Mouse (Mus musculus) liver, adult 2 months (tissue): ENCODE data around the gene Ddost. TPM values are rescaled to one million over a fixed set of nuclear protein-coding genes. Genes with fewer than 3 reads are reported as not detected.

Source experiments
- DNase-seq: peaks from one replicate; pipeline ENCODE4 v3.0.0-alpha.2; 2011; ENCODE audit warnings: low read depth, low spot score; ENCODE audit errors: extremely low read depth
- H3K27ac ChIP-seq: fragments of 200-500 bp; replicated peaks from 2 replicates; pipeline ENCODE4 v1.5.1; 2012; ENCODE audit warnings: low read depth, mild to moderate bottlenecking, control low read depth, inconsistent platforms, low read length; ENCODE audit not compliant: insufficient read depth
- H3K27me3 ChIP-seq: fragments of 200-500 bp; 2 replicates; pipeline ENCODE4 v1.6.1; 2012; ENCODE audit warnings: mild to moderate bottlenecking, moderate library complexity, low read length, inconsistent platforms; ENCODE audit not compliant: control insufficient read depth, insufficient read depth
- H3K36me3 ChIP-seq: fragments of 200-500 bp; 2 replicates; pipeline ENCODE4 v1.6.1; 2012; ENCODE audit warnings: low read length, inconsistent platforms; ENCODE audit not compliant: control insufficient read depth, insufficient read depth
- H3K4me1 ChIP-seq: fragments of 200-500 bp; 2 replicates; pipeline ENCODE4 v1.6.1; 2011; ENCODE audit warnings: low read length; ENCODE audit not compliant: control insufficient read depth, insufficient read depth
- H3K4me3 ChIP-seq: fragments of 200-500 bp; 2 replicates; pipeline ENCODE4 v1.5.1; 2011; ENCODE audit warnings: low read depth, mild to moderate bottlenecking, control low read depth, low read length, moderate library complexity; ENCODE audit not compliant: insufficient read depth
- H3K79me2 ChIP-seq: fragments of 200-500 bp; 2 replicates; pipeline ENCODE4 v1.6.1; 2012; ENCODE audit warnings: inconsistent platforms, mild to moderate bottlenecking, low read length, moderate library complexity; ENCODE audit not compliant: control insufficient read depth, insufficient read depth
- H3K9ac ChIP-seq: fragments of 200-500 bp; 2 replicates; pipeline ENCODE4 v1.6.1; 2012; ENCODE audit warnings: low read depth, mild to moderate bottlenecking, control low read depth, inconsistent platforms, low read length
- CTCF ChIP-seq: fragments of 200-500 bp; IDR thresholded peaks from 2 replicates; pipeline ENCODE4 v1.5.1; 2011; ENCODE audit warnings: low read depth, low read length, control low read depth
- POLR2A ChIP-seq: fragments of 200-500 bp; IDR thresholded peaks from 2 replicates; pipeline ENCODE4 v1.6.1; 2011; ENCODE audit warnings: low read length, control low read depth; ENCODE audit not compliant: insufficient read depth; ENCODE audit errors: extremely low read depth
- WGBS: fragments of 180-500 bp; shearing (Covaris S2); methylation state at CpG from one replicate; pipeline ENCODE4 v1.1.7; 2018; 5-methylcytosine and 5-hydroxymethylcytosine counted together
- polyA plus RNA-seq: library from polyadenylated mRNA; depleted of rRNA; stranded (reverse); fragments of >200 nt; gene quantifications from 2 replicates; pipeline ENCODE4 v1.2.3, GENCODE M21; 2012
- total RNA-seq: library from RNA; depleted of rRNA; stranded (reverse); fragments of >200 nt; gene quantifications from 2 replicates; pipeline ENCODE4 v1.2.3, GENCODE M21; 2014

Gene Ddost
- total and polyA plus RNA-seq, 2 experiments, result 93.9 to 145 TPM

- 31% methylated on average over 10 of the region's 10 CpGs for WGBS
- no peaks in the 10 kb centered on the region for H3K27me3 ChIP-seq
- peak overlapping the region; percentile 12; the same call in 1 of the 2 replicates for H3K9ac ChIP-seq
- no peaks in the 10 kb centered on the region for H3K79me2 ChIP-seq
- DNase-seq, result peak; percentile 59
- peak overlapping the region; percentile 81 for H3K27ac ChIP-seq
- TF ChIP-seq CTCF, result no peak
- no peak overlapping the region for H3K4me3 ChIP-seq
- H3K4me1 ChIP-seq, result peaks cover 29% of the 10 kb centered on the region
- peaks cover 3% of the 10 kb centered on the region; the same call in 1 of the 2 replicates for H3K36me3 ChIP-seq
Measured at GRCm38 (mm10) chr4:138343341-138343837, 38.9 kb downstream of the Ddost start.

GRCm38 (mm10) chr4:138344891-138345545 lies 40.5 kb downstream of the Ddost start:
- H3K79me2 ChIP-seq, result no peaks in the 10 kb centered on the region
- H3K36me3 ChIP-seq, result peaks cover 4% of the 10 kb centered on the region; the same call in 1 of the 2 replicates
- no peak overlapping the region for H3K9ac ChIP-seq
- TF ChIP-seq CTCF (0 out of 2 replicates have a peak, but pooled peaks have one; percentile 6), POLR2A (no peak)
- H3K4me1 ChIP-seq, result peaks cover 35% of the 10 kb centered on the region
- no peak for DNase-seq
- no peak overlapping the region for H3K27ac ChIP-seq
- no peaks in the 10 kb centered on the region for H3K27me3 ChIP-seq
- WGBS, result 57% methylated on average over 9 of the region's 9 CpGs
- H3K4me3 ChIP-seq, result no peak overlapping the region

GRCm38 (mm10) chr4:138347280-138347679 lies 42.8 kb downstream of the Ddost start:
- Histone ChIP-seq H3K4me3 (no peak overlapping the region), H3K9ac (no peak overlapping the region), H3K36me3 (peaks cover 5% of the 10 kb centered on the region; the same call in 1 of the 2 replicates), H3K79me2 (no peaks in the 10 kb centered on the region), H3K4me1 (peaks cover 30% of the 10 kb centered on the region), H3K27ac (peak overlapping the region; percentile 86), H3K27me3 (no peaks in the 10 kb centered on the region)
- TF ChIP-seq POLR2A (no peak), CTCF (no peak)
- 33% methylated on average over 1 of the region's 1 CpGs for WGBS
- DNase-seq, result peak; percentile 99

- H3K4me1 ChIP-seq, result peaks cover 19% of the 10 kb centered on the region
- no peaks in the 10 kb centered on the region for H3K27me3 ChIP-seq
- H3K4me3 ChIP-seq, result no peak overlapping the region
- H3K79me2 ChIP-seq, result no peaks in the 10 kb centered on the region
- WGBS, result 29% methylated on average over 7 of the region's 7 CpGs
- peak; percentile 99 for DNase-seq
- peak overlapping the region; percentile 86 for H3K27ac ChIP-seq
- peak overlapping the region; percentile 25; the same call in 1 of the 2 replicates for H3K9ac ChIP-seq
- TF ChIP-seq POLR2A (no peak), CTCF (no peak)
- peaks cover 5% of the 10 kb centered on the region; the same call in 1 of the 2 replicates for H3K36me3 ChIP-seq
Measured at GRCm38 (mm10) chr4:138348716-138349115, 44.2 kb downstream of the Ddost start.

GRCm38 (mm10) chr4:138351821-138352220 lies 47.3 kb downstream of the Ddost start:
- Histone ChIP-seq H3K9ac (no peak overlapping the region), H3K4me1 (peaks cover 18% of the 10 kb centered on the region), H3K4me3 (no peak overlapping the region), H3K36me3 (0 out of 2 replicates have a peak, but pooled peaks cover 2% of the 10 kb centered on the region), H3K79me2 (no peaks in the 10 kb centered on the region), H3K27ac (no peak overlapping the region), H3K27me3 (no peaks in the 10 kb centered on the region)
- TF ChIP-seq POLR2A (no peak), CTCF (no peak)
- DNase-seq, result no peak
- 96% methylated on average over 5 of the region's 5 CpGs for WGBS

GRCm38 (mm10) chr4:138352692-138353091 lies 48.2 kb downstream of the Ddost start:
- Histone ChIP-seq H3K79me2 (no peaks in the 10 kb centered on the region), H3K27ac (no peak overlapping the region), H3K9ac (no peak overlapping the region), H3K4me1 (peaks cover 13% of the 10 kb centered on the region), H3K27me3 (no peaks in the 10 kb centered on the region), H3K36me3 (0 out of 2 replicates have a peak, but pooled peaks cover 2% of the 10 kb centered on the region), H3K4me3 (no peak overlapping the region)
- DNase-seq, result no peak
- TF ChIP-seq POLR2A (no peak), CTCF (no peak)
- WGBS, result 94% methylated on average over 6 of the region's 6 CpGs
